Mouse (Mus musculus) kidney, embryonic 16.5 days (tissue): ENCODE measurements at regions not wholly inside any gene's neighbourhood (a gene's known extent, or its start where the extent isn't known, plus 50 kb on each side); places are given as distances from the start of the nearest gene placed in this dataset.

ENCODE experiments used
- ATAC-seq: fragments of 200-750 bp; cut with Nextera tagmentation; 2 replicates; pipeline ENCODE4 v1.8.0; 2017; ENCODE audit warnings: moderate TSS enrichment; ENCODE audit not compliant: low FRiP score, low TSS enrichment
- H3K27ac ChIP-seq: fragments of 300-500 bp; sonication (generic); 2 replicates; pipeline ENCODE4 v1.5.1; 2014; ENCODE audit warnings: low read length
- H3K27me3 ChIP-seq: fragments of 300-500 bp; sonication (generic); 2 replicates; pipeline ENCODE4 v1.6.1; 2014; ENCODE audit warnings: low read length, control low read depth, mixed read lengths; ENCODE audit not compliant: insufficient read depth
- H3K36me3 ChIP-seq: fragments of 300-500 bp; sonication (generic); 2 replicates; pipeline ENCODE4 v1.6.1; 2014; ENCODE audit warnings: low read length, control low read depth, mixed read lengths; ENCODE audit not compliant: insufficient read depth
- H3K4me1 ChIP-seq: fragments of 300-500 bp; sonication (generic); 2 replicates; pipeline ENCODE4 v1.6.1; 2014; ENCODE audit warnings: low read length, control low read depth, mixed read lengths; ENCODE audit not compliant: insufficient read depth
- H3K4me2 ChIP-seq: fragments of 300-500 bp; sonication (generic); replicated peaks from 2 replicates; pipeline ENCODE4 v1.6.1; 2014; ENCODE audit warnings: low read depth, low read length
- H3K4me3 ChIP-seq: fragments of 300-500 bp; sonication (generic); 2 replicates; pipeline ENCODE4 v1.5.1; 2014; ENCODE audit warnings: mild to moderate bottlenecking, low read length
- H3K9ac ChIP-seq: fragments of 300-500 bp; sonication (generic); replicated peaks from 2 replicates; pipeline ENCODE4 v1.6.1; 2014; ENCODE audit warnings: low read length
- H3K9me3 ChIP-seq: fragments of 300-500 bp; sonication (generic); 2 replicates; pipeline ENCODE4 v1.6.1; 2016; ENCODE audit warnings: low read length, control low read depth
- WGBS: fragments of 180-500 bp; shearing (Covaris S2); extraction: QIAGEN DNeasy Blood & Tissue Kit; methylation state at CpG from one replicate; pipeline ENCODE4 v1.1.7; 2014; 5-methylcytosine and 5-hydroxymethylcytosine counted together

DNA sequence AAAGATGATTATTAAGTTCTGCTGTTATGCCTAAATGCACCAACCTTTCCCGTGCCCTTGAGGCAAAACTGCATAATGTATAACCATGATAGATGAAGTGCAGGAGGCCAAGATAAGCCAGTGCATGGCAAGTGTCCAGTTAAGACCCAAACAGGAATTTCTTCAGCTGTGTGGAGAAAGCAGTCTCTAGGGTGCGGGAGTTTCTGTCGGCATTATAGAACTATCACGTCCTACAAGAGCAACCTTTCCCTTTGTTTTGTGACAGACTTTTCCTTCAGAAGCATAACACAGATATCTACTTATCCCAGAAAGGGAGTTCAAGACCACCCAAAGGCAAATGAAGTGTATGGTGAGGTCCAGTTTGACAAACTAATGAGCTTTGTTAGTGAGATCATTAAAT lies 560.1 kb upstream of the Cdh18 start:
- 66% methylated on average over 4 of the region's 4 CpGs for WGBS
- Histone ChIP-seq H3K9me3 (no peaks in the 10 kb centered on the region), H3K36me3 (no peaks in the 10 kb centered on the region), H3K9ac (no peak overlapping the region), H3K4me2 (no peak overlapping the region), H3K4me1 (no peaks in the 10 kb centered on the region), H3K4me3 (no peak overlapping the region), H3K27me3 (no peaks in the 10 kb centered on the region), H3K27ac (no peak overlapping the region)
- no peak for ATAC-seq

DNA sequence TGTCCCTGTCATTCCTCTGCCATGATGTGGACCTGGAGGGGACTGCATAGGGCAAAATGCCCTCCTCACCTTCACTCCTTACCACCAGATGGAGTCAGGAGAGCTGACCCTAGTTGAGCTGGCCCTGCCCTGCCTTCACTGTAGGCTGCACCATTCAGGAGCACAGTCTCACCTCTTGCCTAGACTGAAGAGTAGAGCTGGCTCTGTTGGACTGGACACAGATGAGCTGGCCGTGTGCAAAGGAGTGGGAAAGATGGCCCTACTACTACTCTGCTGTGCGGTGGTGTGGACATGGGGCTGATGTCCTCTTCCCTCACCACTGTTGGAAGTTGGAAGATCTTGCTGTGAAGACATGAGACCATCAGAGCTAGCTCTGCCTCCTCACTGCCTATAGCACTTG lies 555.5 kb upstream of the Cdh18 start:
- Histone ChIP-seq H3K27me3 (no peaks in the 10 kb centered on the region), H3K27ac (no peak overlapping the region), H3K4me3 (no peak overlapping the region), H3K9me3 (no peaks in the 10 kb centered on the region), H3K9ac (no peak overlapping the region), H3K36me3 (no peaks in the 10 kb centered on the region), H3K4me1 (no peaks in the 10 kb centered on the region), H3K4me2 (no peak overlapping the region)
- ATAC-seq = peak; percentile 57; the same call in 1 of the 2 replicates
- 84% methylated on average over 2 of the region's 2 CpGs for WGBS

DNA sequence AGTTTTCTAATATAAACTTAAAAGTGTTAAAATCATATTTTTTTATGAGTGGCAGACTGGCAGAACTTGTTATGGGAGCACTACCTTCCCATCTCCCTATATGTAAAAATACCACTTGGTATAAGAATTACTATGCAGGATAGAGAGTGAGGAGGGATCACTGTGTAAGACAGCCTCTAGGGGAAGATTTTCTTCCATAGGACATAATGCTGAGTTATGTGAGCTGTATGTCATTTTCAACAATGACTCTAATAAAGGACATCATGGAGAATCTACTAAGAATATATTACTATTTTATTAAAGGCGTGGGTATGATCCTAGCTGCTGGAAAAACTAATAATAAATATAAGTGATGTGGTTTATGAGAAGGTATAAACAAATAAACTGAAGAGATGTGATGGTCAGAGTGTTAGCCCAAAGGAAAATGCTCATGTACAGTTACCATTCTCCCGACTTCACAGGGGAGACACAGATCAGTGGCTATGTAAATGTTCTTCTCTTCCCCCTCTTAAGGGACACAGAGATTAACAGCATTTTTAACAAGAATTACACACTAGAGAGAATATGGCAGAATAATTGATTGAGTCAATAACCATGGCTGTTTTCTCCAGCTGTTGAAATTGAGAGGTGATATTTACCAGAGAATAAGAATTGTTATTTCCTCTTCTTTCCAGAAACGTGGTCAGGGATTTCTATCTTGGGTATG lies 553.5 kb upstream of the Cdh18 start:
- 57% methylated on average over 3 of the region's 3 CpGs for WGBS

DNA sequence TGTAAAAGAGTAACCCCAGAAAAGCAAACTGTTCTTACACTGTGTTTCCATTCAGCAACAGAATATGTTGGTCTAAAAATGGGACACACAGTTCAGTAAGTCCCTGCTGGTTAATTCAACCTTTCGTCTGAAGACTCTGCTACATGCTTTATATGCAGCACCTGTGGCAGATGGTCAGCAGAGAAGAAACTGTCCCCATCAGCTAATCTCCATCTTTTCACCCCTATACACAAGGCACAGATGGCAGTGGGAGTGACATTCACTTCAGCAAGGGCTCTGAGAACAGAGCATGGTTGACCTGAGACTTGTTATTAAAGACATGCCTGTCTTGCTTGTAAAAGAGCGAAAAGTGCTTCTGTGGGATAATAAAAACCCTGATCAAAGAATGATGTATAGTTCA lies 528.8 kb upstream of the Cdh18 start:
- Histone ChIP-seq H3K4me3 (no peak overlapping the region), H3K36me3 (no peaks in the 10 kb centered on the region), H3K9me3 (no peaks in the 10 kb centered on the region), H3K4me1 (no peaks in the 10 kb centered on the region), H3K27ac (no peak overlapping the region), H3K4me2 (no peak overlapping the region), H3K9ac (no peak overlapping the region), H3K27me3 (no peaks in the 10 kb centered on the region)
- ATAC-seq = no peak
- WGBS = 84% methylated on average over 2 of the region's 2 CpGs

More for the DNA sequence above, 553.5 kb upstream of the Cdh18 start:
- no peaks in the 10 kb centered on the region for H3K9me3 ChIP-seq
- ATAC-seq = no peak
- H3K36me3 ChIP-seq = no peaks in the 10 kb centered on the region
- H3K27ac ChIP-seq = no peak overlapping the region
- no peak overlapping the region for H3K4me3 ChIP-seq
- no peaks in the 10 kb centered on the region for H3K27me3 ChIP-seq
- H3K4me1 ChIP-seq = no peaks in the 10 kb centered on the region
- no peak overlapping the region for H3K4me2 ChIP-seq
- H3K9ac ChIP-seq = no peak overlapping the region

DNA sequence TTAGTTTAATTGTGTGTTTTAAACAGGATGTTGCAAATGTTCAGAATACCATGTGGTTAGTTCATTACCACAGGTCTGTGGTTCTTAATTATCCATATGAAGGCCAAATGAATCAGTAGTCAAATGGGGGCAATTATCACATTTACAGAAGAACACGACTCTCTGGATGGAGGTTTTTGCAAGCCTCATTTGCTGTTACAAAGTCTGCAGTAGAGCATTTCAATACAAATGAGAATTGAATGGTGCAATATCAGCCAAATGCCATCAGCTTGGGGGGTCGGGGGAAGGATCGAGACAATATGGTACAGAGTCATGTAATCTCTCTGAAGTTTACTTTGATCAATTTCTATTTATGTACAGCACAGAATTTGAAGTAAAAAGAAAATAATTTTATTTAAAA lies 518.6 kb upstream of the Cdh18 start:
- Histone ChIP-seq H3K4me1 (no peaks in the 10 kb centered on the region), H3K27me3 (no peaks in the 10 kb centered on the region), H3K4me3 (no peak overlapping the region), H3K36me3 (no peaks in the 10 kb centered on the region), H3K27ac (no peak overlapping the region), H3K9ac (no peak overlapping the region), H3K4me2 (no peak overlapping the region), H3K9me3 (no peaks in the 10 kb centered on the region)
- no peak for ATAC-seq
- 49% methylated on average over 3 of the region's 3 CpGs for WGBS

DNA sequence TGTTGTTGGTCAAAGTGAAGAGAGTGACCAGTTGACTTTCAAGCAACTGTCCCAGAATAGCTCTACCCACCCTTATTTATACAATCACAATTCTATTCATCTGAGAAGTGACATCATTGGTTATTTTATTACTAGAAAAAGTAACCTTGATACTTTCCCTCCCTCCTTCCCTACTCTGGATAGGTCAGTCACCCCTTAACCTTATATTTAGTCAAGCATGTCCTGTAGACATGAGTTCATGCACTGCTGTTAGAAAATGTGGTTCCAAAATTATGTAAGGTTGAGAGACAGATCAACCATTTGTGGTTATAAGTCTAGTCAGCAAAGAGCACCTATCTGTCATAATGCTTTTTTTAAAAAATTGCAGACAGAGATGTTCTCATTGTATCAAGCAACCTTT lies 502.4 kb upstream of the Cdh18 start:
- H3K4me1 ChIP-seq = no peaks in the 10 kb centered on the region
- no peak overlapping the region for H3K4me3 ChIP-seq
- ATAC-seq = no peak
- no peaks in the 10 kb centered on the region for H3K36me3 ChIP-seq
- no peak overlapping the region for H3K27ac ChIP-seq
- no peak overlapping the region for H3K9ac ChIP-seq
- H3K4me2 ChIP-seq = no peak overlapping the region
- H3K27me3 ChIP-seq = no peaks in the 10 kb centered on the region
- H3K9me3 ChIP-seq = no peaks in the 10 kb centered on the region

GRCm38 (mm10) chr15:22046877-22047478 lies 501.8 kb upstream of the Cdh18 start:
- Histone ChIP-seq H3K9ac (no peak overlapping the region), H3K36me3 (no peaks in the 10 kb centered on the region), H3K4me2 (no peak overlapping the region), H3K9me3 (no peaks in the 10 kb centered on the region), H3K27me3 (no peaks in the 10 kb centered on the region), H3K27ac (no peak overlapping the region), H3K4me3 (no peak overlapping the region), H3K4me1 (no peaks in the 10 kb centered on the region)
- no peak for ATAC-seq
- 73% methylated on average over 4 of the region's 4 CpGs for WGBS

- no peak for ATAC-seq
- Histone ChIP-seq H3K9ac (no peak overlapping the region), H3K4me3 (no peak overlapping the region), H3K4me1 (no peaks in the 10 kb centered on the region), H3K36me3 (no peaks in the 10 kb centered on the region), H3K27me3 (no peaks in the 10 kb centered on the region), H3K27ac (no peak overlapping the region), H3K4me2 (no peak overlapping the region), H3K9me3 (no peaks in the 10 kb centered on the region)
- WGBS = 73% methylated on average over 3 of the region's 3 CpGs
These were observed 462.0 kb upstream of the Cdh18 start for GRCm38 (mm10) chr15:22086856-22087255.

- Histone ChIP-seq H3K36me3 (no peaks in the 10 kb centered on the region), H3K4me1 (no peaks in the 10 kb centered on the region), H3K27ac (no peak overlapping the region), H3K4me2 (no peak overlapping the region), H3K9ac (no peak overlapping the region), H3K4me3 (no peak overlapping the region), H3K27me3 (no peaks in the 10 kb centered on the region), H3K9me3 (no peaks in the 10 kb centered on the region)
- WGBS = 84% methylated on average over 1 of the region's 1 CpGs
- ATAC-seq = no peak
These were observed 427.1 kb upstream of the Cdh18 start for GRCm38 (mm10) chr15:22121746-22122145.

DNA sequence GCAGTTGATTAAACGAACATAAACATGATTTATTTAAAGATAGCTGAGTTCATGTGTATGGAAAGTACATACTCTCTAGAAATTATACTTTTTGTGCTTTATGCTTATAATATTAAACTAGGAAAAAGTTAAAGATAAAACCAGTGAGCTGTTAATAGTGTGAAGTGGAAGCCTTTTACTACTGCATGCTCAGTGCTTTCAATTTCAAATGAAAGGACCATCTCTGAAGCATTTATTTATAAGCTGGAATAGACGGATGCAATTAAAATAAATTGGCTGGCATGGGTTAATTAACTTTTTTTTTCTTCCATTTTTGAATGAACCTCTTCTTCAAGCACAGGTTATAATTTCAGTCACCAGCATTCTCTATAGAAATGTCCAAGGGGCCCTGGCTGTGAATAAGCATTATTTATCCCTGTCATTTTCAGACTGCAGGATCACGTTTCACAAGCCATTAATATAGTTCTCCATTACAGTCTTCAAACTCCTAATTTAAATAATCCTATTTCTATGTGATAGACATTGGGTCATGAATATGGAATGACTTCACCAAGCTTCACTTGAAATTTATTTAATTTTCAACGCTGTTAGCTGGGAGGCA lies 396.8 kb upstream of the Cdh18 start:
- no peak overlapping the region for H3K9ac ChIP-seq
- no peak for ATAC-seq
- H3K36me3 ChIP-seq = no peaks in the 10 kb centered on the region
- no peak overlapping the region for H3K27ac ChIP-seq
- no peak overlapping the region for H3K4me2 ChIP-seq
- no peaks in the 10 kb centered on the region for H3K4me1 ChIP-seq
- no peak overlapping the region for H3K4me3 ChIP-seq
- WGBS = 67% methylated on average over 4 of the region's 4 CpGs
- no peaks in the 10 kb centered on the region for H3K9me3 ChIP-seq
- H3K27me3 ChIP-seq = no peaks in the 10 kb centered on the region
